Mouse (Mus musculus): ENCODE results near the gene Timm13. TPM values are rescaled to one million over a fixed set of nuclear protein-coding genes. Genes with fewer than 3 reads are reported as not detected.

The Timm13 gene
- polyA plus RNA-seq (2015; fragmentation: Nextera tagmentation; extraction: Ambion mirVana) = 434 and 437 TPM in 2 replicates

DNA sequence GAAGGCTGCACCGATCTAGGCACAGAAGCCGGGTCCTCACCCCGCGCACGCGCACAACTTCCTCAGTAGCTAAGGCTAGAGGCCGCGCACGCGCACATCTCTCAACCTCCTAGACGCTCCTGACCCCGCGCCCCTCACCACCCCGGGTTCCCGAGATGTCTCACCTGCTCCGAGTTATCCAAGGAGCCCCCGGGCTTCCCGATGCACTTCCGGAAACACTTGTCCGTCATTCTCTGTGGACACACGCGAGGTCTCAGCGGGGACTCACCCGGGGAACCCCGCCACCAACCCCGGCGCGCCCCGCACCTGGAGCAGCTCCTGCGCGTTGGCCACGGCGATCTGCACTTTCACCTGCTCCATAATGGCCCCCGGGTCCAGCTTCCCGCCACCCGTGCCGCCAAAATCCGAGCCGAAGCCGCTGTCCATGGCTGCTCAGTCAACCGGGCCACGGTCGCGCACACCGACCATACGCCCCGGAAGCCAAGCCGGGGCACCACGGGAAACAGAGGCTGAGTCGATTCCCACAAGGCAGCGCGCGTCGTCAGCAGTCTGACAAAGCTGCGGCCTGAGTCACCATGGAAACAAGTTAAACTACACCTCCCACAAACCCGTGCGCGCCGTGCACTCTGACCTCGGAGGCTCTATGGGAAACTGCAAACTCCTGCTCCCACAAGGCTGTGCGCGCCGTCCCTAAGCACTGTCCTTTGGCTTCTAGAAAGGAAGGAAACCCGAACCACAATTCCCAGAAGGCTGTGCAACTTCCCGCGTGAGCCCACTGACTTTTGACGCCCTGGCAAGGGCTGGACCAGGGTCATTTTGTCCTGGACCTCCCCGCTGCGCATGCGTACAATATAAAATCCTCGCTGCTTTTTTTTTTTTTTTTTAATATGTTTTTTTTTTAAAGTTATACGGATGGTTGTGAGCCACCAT lies at the start of gene Timm13:
Gene Timm13 (minus strand): TSS at position 652 of the 930 bp plus-strand sequence.
- Histone ChIP-seq H3K9me3 (replicated peaks; ENCODE audit: low read length) (no peaks in the 10 kb centered on the region), H3K9ac (ENCODE audit: low read depth, low read length) (peak within 1 kb of the TSS; percentile 52), H3K36me3 (ENCODE audit: insufficient read depth, low read length) (peaks cover 18% of the 10 kb centered on the region; the same call in 1 of the 2 replicates), H3K4me2 (ENCODE audit: low read length) (peak within 1 kb of the TSS; percentile 82), H3K27ac (peak within 1 kb of the TSS; percentile 72), H3K4me1 (replicated peaks; ENCODE audit: insufficient read depth, low read length) (peaks cover 7% of the 10 kb centered on the region; the same call in 1 of the 2 replicates), H3K4me3 (replicated peaks; ENCODE audit: low read depth, low read length) (peak within 1 kb of the TSS; percentile 59), H3K27me3 (ENCODE audit: insufficient read depth, low read length) (no peaks in the 10 kb centered on the region)
- WGBS = under 1% methylated on average over 72 of the region's 72 CpGs
- ATAC-seq (replicated peaks; ENCODE audit: low FRiP score, low read depth) (peak; percentile 95), DNase-seq (ENCODE audit: low spot score) (peak; percentile 100)
- no peak for TF ChIP-seq CTCF (IDR thresholded peaks at IDR 0.05; ENCODE audit: low read depth)

DNA sequence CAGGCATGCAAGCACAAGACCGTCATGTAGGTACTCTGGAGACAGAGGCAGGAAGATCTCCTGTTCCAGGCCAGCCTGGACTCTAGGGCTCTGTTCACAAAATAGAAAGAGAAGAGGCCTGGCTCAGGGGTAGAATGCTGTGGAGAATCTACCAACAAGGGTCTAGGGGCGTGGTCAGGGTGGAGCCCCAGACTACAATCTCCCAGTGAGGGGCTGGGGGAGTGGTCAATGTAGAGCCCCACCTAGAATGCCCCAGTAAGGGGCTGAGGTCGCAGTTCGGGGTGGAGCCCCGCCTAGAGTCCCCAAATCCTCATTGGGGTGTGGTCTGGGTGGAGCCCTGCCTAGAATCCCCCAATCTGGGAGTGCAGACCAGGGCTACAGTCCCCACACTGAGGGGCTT lies 49.5 kb upstream of the Timm13 start:
- Histone ChIP-seq H3K27ac (no peak overlapping the region), H3K4me3 (replicated peaks; ENCODE audit: low read depth, low read length) (no peak overlapping the region), H3K36me3 (ENCODE audit: insufficient read depth, low read length) (no peaks in the 10 kb centered on the region), H3K4me2 (ENCODE audit: low read length) (no peak overlapping the region), H3K27me3 (ENCODE audit: insufficient read depth, low read length) (no peaks in the 10 kb centered on the region), H3K9me3 (replicated peaks; ENCODE audit: low read length) (no peaks in the 10 kb centered on the region), H3K4me1 (replicated peaks; ENCODE audit: insufficient read depth, low read length) (no peaks in the 10 kb centered on the region; the same call in none of the 2 replicates), H3K9ac (ENCODE audit: low read depth, low read length) (no peak overlapping the region)
- ATAC-seq (replicated peaks; ENCODE audit: low FRiP score, low read depth) (no peak), DNase-seq (ENCODE audit: low spot score) (no peak)
- no peak for TF ChIP-seq CTCF (IDR thresholded peaks at IDR 0.05; ENCODE audit: low read depth)
- 39% methylated on average over 5 of the region's 5 CpGs for WGBS

DNA sequence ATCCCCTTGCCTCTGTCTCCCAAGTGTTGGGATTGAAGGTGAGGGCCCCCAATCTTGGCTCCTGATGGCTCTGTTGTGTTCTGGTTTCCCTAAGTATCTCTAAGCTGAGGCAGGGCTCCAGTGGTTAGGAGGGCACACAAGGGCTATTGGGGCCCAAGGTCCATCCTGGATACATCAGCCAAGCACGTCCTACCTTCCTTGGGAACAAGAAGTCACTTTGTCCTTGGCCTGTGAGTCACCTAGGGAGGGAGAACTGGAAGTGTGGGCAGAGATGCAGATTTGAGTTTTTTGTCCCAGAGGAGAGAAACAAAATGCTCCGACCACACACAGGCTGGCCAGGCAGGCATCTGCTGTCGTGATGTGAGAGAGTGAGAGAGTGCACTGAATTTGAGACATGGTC lies 48.3 kb upstream of the Timm13 start:
- Histone ChIP-seq H3K4me3 (replicated peaks; ENCODE audit: low read depth, low read length) (no peak overlapping the region), H3K4me1 (replicated peaks; ENCODE audit: insufficient read depth, low read length) (no peaks in the 10 kb centered on the region; the same call in none of the 2 replicates), H3K9me3 (replicated peaks; ENCODE audit: low read length) (no peaks in the 10 kb centered on the region), H3K9ac (ENCODE audit: low read depth, low read length) (no peak overlapping the region), H3K27ac (no peak overlapping the region), H3K36me3 (ENCODE audit: insufficient read depth, low read length) (no peaks in the 10 kb centered on the region), H3K4me2 (ENCODE audit: low read length) (no peak overlapping the region), H3K27me3 (ENCODE audit: insufficient read depth, low read length) (no peaks in the 10 kb centered on the region)
- ATAC-seq (replicated peaks; ENCODE audit: low FRiP score, low read depth) = no peak
- 71% methylated on average over 3 of the region's 3 CpGs for WGBS
- no peak for TF ChIP-seq CTCF (IDR thresholded peaks at IDR 0.05; ENCODE audit: low read depth)
- no peak for DNase-seq (ENCODE audit: low spot score)

DNA sequence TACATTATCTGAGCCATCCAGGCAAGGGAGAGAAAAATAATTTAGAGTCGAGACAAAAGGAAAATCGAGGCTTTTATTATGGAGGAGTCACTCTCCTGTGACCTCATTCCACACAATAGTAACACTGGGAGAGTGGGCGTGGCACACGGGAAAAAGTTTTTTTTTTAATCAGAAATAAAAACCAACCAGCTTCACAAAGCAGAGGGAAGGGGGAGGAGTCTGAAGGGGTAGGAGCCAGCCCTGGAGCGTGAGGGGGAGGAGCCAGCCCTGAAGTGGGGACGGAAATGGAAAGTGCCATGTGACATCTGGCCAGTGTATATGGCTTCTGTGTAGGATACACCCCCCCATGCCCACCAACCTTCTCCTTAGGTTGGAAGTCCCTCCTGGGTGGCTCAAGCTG lies 47.8 kb upstream of the Timm13 start:
- H3K36me3 ChIP-seq (ENCODE audit: insufficient read depth, low read length) = no peaks in the 10 kb centered on the region
- no peak overlapping the region for H3K9ac ChIP-seq (ENCODE audit: low read depth, low read length)
- no peak overlapping the region for H3K4me2 ChIP-seq (ENCODE audit: low read length)
- H3K4me1 ChIP-seq (replicated peaks; ENCODE audit: insufficient read depth, low read length) = no peaks in the 10 kb centered on the region; the same call in none of the 2 replicates
- TF ChIP-seq CTCF (IDR thresholded peaks at IDR 0.05; ENCODE audit: low read depth) = no peak
- 15% methylated on average over 6 of the region's 6 CpGs for WGBS
- no peaks in the 10 kb centered on the region for H3K9me3 ChIP-seq (replicated peaks; ENCODE audit: low read length)
- no peak overlapping the region for H3K4me3 ChIP-seq (replicated peaks; ENCODE audit: low read depth, low read length)
- DNase-seq (ENCODE audit: low spot score) (peak; percentile 87), ATAC-seq (replicated peaks; ENCODE audit: low FRiP score, low read depth) (no peak; the same call in 1 of the 2 replicates)
- H3K27ac ChIP-seq = no peak overlapping the region
- H3K27me3 ChIP-seq (ENCODE audit: insufficient read depth, low read length) = no peaks in the 10 kb centered on the region

- H3K27me3 ChIP-seq (ENCODE audit: insufficient read depth, low read length) = no peaks in the 10 kb centered on the region
- no peaks in the 10 kb centered on the region for H3K9me3 ChIP-seq (replicated peaks; ENCODE audit: low read length)
- H3K4me1 ChIP-seq (replicated peaks; ENCODE audit: insufficient read depth, low read length) = no peaks in the 10 kb centered on the region; the same call in none of the 2 replicates
- DNase-seq (ENCODE audit: low spot score) (no peak), ATAC-seq (replicated peaks; ENCODE audit: low FRiP score, low read depth) (no peak)
- WGBS = 34% methylated on average over 2 of the region's 2 CpGs
- no peak overlapping the region for H3K9ac ChIP-seq (ENCODE audit: low read depth, low read length)
- no peak overlapping the region for H3K4me3 ChIP-seq (replicated peaks; ENCODE audit: low read depth, low read length)
- H3K4me2 ChIP-seq (ENCODE audit: low read length) = no peak overlapping the region
- H3K36me3 ChIP-seq (ENCODE audit: insufficient read depth, low read length) = no peaks in the 10 kb centered on the region
- TF ChIP-seq CTCF (IDR thresholded peaks at IDR 0.05; ENCODE audit: low read depth) = no peak
- no peak overlapping the region for H3K27ac ChIP-seq
These were observed 47.0 kb upstream of the Timm13 start for GRCm38 (mm10) chr10:80947802-80948201.

- H3K27me3 ChIP-seq (ENCODE audit: insufficient read depth, low read length) = no peaks in the 10 kb centered on the region
- H3K4me1 ChIP-seq (replicated peaks; ENCODE audit: insufficient read depth, low read length) = no peaks in the 10 kb centered on the region; the same call in none of the 2 replicates
- no peaks in the 10 kb centered on the region for H3K36me3 ChIP-seq (ENCODE audit: insufficient read depth, low read length)
- H3K4me3 ChIP-seq (replicated peaks; ENCODE audit: low read depth, low read length) = no peak overlapping the region
- no peak for ATAC-seq (replicated peaks; ENCODE audit: low FRiP score, low read depth)
- H3K27ac ChIP-seq = no peak overlapping the region
- no peak overlapping the region for H3K9ac ChIP-seq (ENCODE audit: low read depth, low read length)
- 64% methylated on average over 14 of the region's 14 CpGs for WGBS
- no peak for DNase-seq (ENCODE audit: low spot score)
- no peaks in the 10 kb centered on the region for H3K9me3 ChIP-seq (replicated peaks; ENCODE audit: low read length)
- TF ChIP-seq CTCF (IDR thresholded peaks at IDR 0.05; ENCODE audit: low read depth) = peak; percentile 52
- no peak overlapping the region for H3K4me2 ChIP-seq (ENCODE audit: low read length)
These were observed 46.1 kb upstream of the Timm13 start for GRCm38 (mm10) chr10:80946684-80947437.
